Mouse (Mus musculus): Measurements from ENCODE around the gene Defb28. TPM values are rescaled to one million over a fixed set of nuclear protein-coding genes. Genes with fewer than 3 reads are reported as not detected.

Defb28 gene
- polyA plus RNA-seq (2014; fragmentation: Nextera tagmentation; extraction: Ambion mirVana) = not detected in 2 replicates

DNA sequence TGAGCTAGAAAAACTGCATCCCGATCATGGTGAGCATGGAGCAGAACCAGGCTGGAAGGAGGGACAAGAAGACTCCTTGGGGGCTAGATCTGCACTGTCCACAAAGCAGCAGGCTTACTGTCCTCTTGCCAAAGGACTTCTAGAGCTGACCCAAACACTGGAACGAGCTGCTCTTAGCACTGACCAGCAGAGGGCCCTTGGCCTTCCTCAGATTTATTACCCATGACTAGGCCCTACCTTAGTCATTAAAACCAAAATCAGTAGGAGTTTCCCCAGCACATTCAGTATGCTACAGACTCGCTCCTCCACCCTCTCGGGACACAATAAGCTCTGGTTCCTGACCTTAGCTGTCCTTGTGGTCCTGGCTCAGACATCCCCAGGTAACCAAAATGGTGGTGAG, at the start of gene Defb28:
TSS of gene Defb28 (plus strand) at position 275 of the 400 bp plus-strand sequence.
- no peak within 1 kb of the TSS for H3K27ac ChIP-seq (replicated peaks in 1 of 2; ENCODE audit: control insufficient read depth in 1 of 2, insufficient read depth in 1 of 2, low read depth in 2 of 2, low read length in 2 of 2)
- no peak within 1 kb of the TSS for H3K4me2 ChIP-seq (ENCODE audit: low read length)
- no peak within 1 kb of the TSS for H3K9ac ChIP-seq (ENCODE audit: low read length)
- H3K4me1 ChIP-seq (ENCODE audit: control insufficient read depth in 2 of 2, insufficient read depth in 2 of 2, low read length in 2 of 2) = no peaks in the 10 kb centered on the region
- H3K4me3 ChIP-seq (ENCODE audit: control insufficient read depth in 1 of 2, insufficient read depth in 1 of 2, low read depth in 1 of 2, low read length in 2 of 2) = no peak within 1 kb of the TSS
- WGBS = 68% methylated on average over 4 of the region's 4 CpGs
- no peaks in the 10 kb centered on the region for H3K27me3 ChIP-seq (ENCODE audit: control insufficient read depth, insufficient read depth, low read length)
- H3K36me3 ChIP-seq (ENCODE audit: control insufficient read depth, insufficient read depth, low read length) = no peaks in the 10 kb centered on the region
- ATAC-seq (ENCODE audit: insufficient number of reproducible peaks, insufficient read depth, low FRiP score, low read depth) = no peak
- H3K9me3 ChIP-seq (ENCODE audit: control insufficient read depth, low read length) = no peaks in the 10 kb centered on the region

DNA sequence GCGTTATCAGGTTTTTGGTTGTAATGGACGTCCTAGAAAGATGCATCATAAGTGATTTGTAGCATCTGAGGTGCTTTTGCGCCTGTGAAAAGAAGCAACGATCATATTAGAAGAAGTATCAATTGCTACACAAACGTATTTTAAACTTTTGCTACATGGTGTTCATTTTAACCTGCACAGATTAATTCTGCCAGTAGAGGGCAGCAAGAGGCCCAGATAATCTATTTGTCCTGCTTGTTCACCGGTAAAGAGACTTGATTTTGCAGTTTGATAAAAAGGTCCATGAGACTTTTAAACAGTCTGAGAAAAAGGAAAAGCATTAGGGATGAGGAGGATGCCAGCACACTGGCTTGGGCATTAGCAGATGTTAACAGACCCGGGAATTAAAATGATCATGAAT, 47.1 kb upstream of the Defb28 start:
- no peak for ATAC-seq (ENCODE audit: insufficient number of reproducible peaks, insufficient read depth, low FRiP score, low read depth)
- Histone ChIP-seq H3K36me3 (ENCODE audit: control insufficient read depth, insufficient read depth, low read length) (no peaks in the 10 kb centered on the region), H3K27ac (replicated peaks in 1 of 2; ENCODE audit: control insufficient read depth in 1 of 2, insufficient read depth in 1 of 2, low read depth in 2 of 2, low read length in 2 of 2) (no peak overlapping the region), H3K4me2 (ENCODE audit: low read length) (no peak overlapping the region), H3K27me3 (ENCODE audit: control insufficient read depth, insufficient read depth, low read length) (no peaks in the 10 kb centered on the region), H3K4me3 (ENCODE audit: control insufficient read depth in 1 of 2, insufficient read depth in 1 of 2, low read depth in 1 of 2, low read length in 2 of 2) (no peak overlapping the region), H3K9me3 (ENCODE audit: control insufficient read depth, low read length) (no peaks in the 10 kb centered on the region), H3K9ac (ENCODE audit: low read length) (no peak overlapping the region), H3K4me1 (ENCODE audit: control insufficient read depth in 2 of 2, insufficient read depth in 2 of 2, low read length in 2 of 2) (no peaks in the 10 kb centered on the region)
- 33% methylated on average over 7 of the region's 7 CpGs for WGBS

GRCm38 (mm10) chr2:152472434-152472833, 45.6 kb upstream of the Defb28 start:
- Histone ChIP-seq H3K36me3 (ENCODE audit: control insufficient read depth, insufficient read depth, low read length) (no peaks in the 10 kb centered on the region), H3K27me3 (ENCODE audit: control insufficient read depth, insufficient read depth, low read length) (no peaks in the 10 kb centered on the region), H3K4me2 (ENCODE audit: low read length) (no peak overlapping the region), H3K9me3 (ENCODE audit: control insufficient read depth, low read length) (no peaks in the 10 kb centered on the region), H3K4me1 (ENCODE audit: control insufficient read depth in 2 of 2, insufficient read depth in 2 of 2, low read length in 2 of 2) (no peaks in the 10 kb centered on the region), H3K27ac (replicated peaks in 1 of 2; ENCODE audit: control insufficient read depth in 1 of 2, insufficient read depth in 1 of 2, low read depth in 2 of 2, low read length in 2 of 2) (no peak overlapping the region), H3K4me3 (ENCODE audit: control insufficient read depth in 1 of 2, insufficient read depth in 1 of 2, low read depth in 1 of 2, low read length in 2 of 2) (no peak overlapping the region), H3K9ac (ENCODE audit: low read length) (no peak overlapping the region)
- ATAC-seq (ENCODE audit: insufficient number of reproducible peaks, insufficient read depth, low FRiP score, low read depth) = no peak
- 10% methylated on average over 3 of the region's 3 CpGs for WGBS

- WGBS = 60% methylated on average over 2 of the region's 2 CpGs
- Histone ChIP-seq H3K4me1 (ENCODE audit: control insufficient read depth in 2 of 2, insufficient read depth in 2 of 2, low read length in 2 of 2) (no peaks in the 10 kb centered on the region), H3K4me3 (ENCODE audit: control insufficient read depth in 1 of 2, insufficient read depth in 1 of 2, low read depth in 1 of 2, low read length in 2 of 2) (no peak within 1 kb of the TSS), H3K9me3 (ENCODE audit: control insufficient read depth, low read length) (no peaks in the 10 kb centered on the region), H3K27me3 (ENCODE audit: control insufficient read depth, insufficient read depth, low read length) (no peaks in the 10 kb centered on the region), H3K27ac (replicated peaks in 1 of 2; ENCODE audit: control insufficient read depth in 1 of 2, insufficient read depth in 1 of 2, low read depth in 2 of 2, low read length in 2 of 2) (no peak within 1 kb of the TSS), H3K4me2 (ENCODE audit: low read length) (no peak within 1 kb of the TSS), H3K9ac (ENCODE audit: low read length) (no peak within 1 kb of the TSS), H3K36me3 (ENCODE audit: control insufficient read depth, insufficient read depth, low read length) (no peaks in the 10 kb centered on the region)
- no peak for ATAC-seq (ENCODE audit: insufficient number of reproducible peaks, insufficient read depth, low FRiP score, low read depth)
These were observed 41.3 kb upstream of the Defb28 start, which contains the start of gene Defb20 for GRCm38 (mm10) chr2:152476763-152477162. Gene Defb20, plus strand, starts transcription at chr2:152477063.

GRCm38 (mm10) chr2:152480881-152481280, 37.2 kb upstream of the Defb28 start:
- H3K27ac ChIP-seq (replicated peaks in 1 of 2; ENCODE audit: control insufficient read depth in 1 of 2, insufficient read depth in 1 of 2, low read depth in 2 of 2, low read length in 2 of 2) = no peak overlapping the region
- no peaks in the 10 kb centered on the region; a peak in 1 of 4 replicates for H3K4me1 ChIP-seq (ENCODE audit: control insufficient read depth in 2 of 2, insufficient read depth in 2 of 2, low read length in 2 of 2)
- H3K4me2 ChIP-seq (ENCODE audit: low read length) = no peak overlapping the region
- no peaks in the 10 kb centered on the region for H3K36me3 ChIP-seq (ENCODE audit: control insufficient read depth, insufficient read depth, low read length)
- H3K27me3 ChIP-seq (ENCODE audit: control insufficient read depth, insufficient read depth, low read length) = no peaks in the 10 kb centered on the region
- no peak overlapping the region for H3K9ac ChIP-seq (ENCODE audit: low read length)
- H3K4me3 ChIP-seq (ENCODE audit: control insufficient read depth in 1 of 2, insufficient read depth in 1 of 2, low read depth in 1 of 2, low read length in 2 of 2) = no peak overlapping the region
- H3K9me3 ChIP-seq (ENCODE audit: control insufficient read depth, low read length) = no peaks in the 10 kb centered on the region
- 74% methylated on average over 3 of the region's 3 CpGs for WGBS
- no peak for ATAC-seq (ENCODE audit: insufficient number of reproducible peaks, insufficient read depth, low FRiP score, low read depth)

DNA sequence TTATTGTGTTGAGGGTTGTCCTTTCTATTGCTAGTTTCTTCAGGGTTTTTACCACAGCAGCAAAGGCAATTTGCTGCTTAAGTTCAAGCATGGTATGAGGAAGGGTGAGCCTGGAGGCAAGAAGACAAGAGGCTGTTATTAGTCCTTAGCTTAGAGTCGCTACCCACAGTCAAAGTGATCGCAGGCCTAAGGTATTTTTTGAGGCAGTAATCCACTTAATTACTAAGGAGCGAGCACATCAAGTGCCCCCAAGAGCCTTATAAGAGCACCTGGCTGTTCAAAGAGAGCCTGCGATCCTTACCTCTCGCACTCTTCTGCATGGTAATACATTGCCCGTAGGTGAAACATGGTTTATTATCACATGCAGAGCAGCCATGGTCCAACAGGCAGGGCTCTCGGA, 36.3 kb upstream of the Defb28 start:
- ATAC-seq (ENCODE audit: insufficient number of reproducible peaks, insufficient read depth, low FRiP score, low read depth) = no peak

DNA sequence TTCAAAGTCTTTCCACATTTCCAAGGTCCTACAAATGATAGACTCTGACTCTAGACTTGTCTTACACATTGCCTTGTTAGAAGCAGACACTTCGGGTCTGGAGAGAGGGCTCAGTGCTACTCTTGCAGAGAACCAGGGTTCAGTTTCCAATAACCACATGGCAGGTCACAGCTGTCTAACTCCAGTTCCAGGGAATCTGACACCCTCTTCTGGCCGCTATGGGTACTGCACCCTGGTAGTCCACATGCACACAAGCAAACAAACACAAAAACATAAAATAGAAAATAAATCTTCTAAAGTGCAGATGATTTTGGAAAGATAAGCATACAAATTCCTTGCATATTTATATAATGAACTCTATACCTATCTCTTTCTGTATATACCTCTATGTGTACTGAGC, 31.0 kb upstream of the Defb28 start:
- H3K9me3 ChIP-seq (ENCODE audit: control insufficient read depth, low read length) = no peaks in the 10 kb centered on the region
- 65% methylated on average over 2 of the region's 2 CpGs for WGBS
- H3K36me3 ChIP-seq (ENCODE audit: control insufficient read depth, insufficient read depth, low read length) = no peaks in the 10 kb centered on the region
- H3K4me2 ChIP-seq (ENCODE audit: low read length) = no peak overlapping the region
- no peak for ATAC-seq (ENCODE audit: insufficient number of reproducible peaks, insufficient read depth, low FRiP score, low read depth)
- no peaks in the 10 kb centered on the region for H3K27me3 ChIP-seq (ENCODE audit: control insufficient read depth, insufficient read depth, low read length)
- H3K4me3 ChIP-seq (ENCODE audit: control insufficient read depth in 1 of 2, insufficient read depth in 1 of 2, low read depth in 1 of 2, low read length in 2 of 2) = no peak overlapping the region
- H3K4me1 ChIP-seq (ENCODE audit: control insufficient read depth in 2 of 2, insufficient read depth in 2 of 2, low read length in 2 of 2) = no peaks in the 10 kb centered on the region; a peak in 1 of 4 replicates
- no peak overlapping the region for H3K9ac ChIP-seq (ENCODE audit: low read length)
- H3K27ac ChIP-seq (replicated peaks in 1 of 2; ENCODE audit: control insufficient read depth in 1 of 2, insufficient read depth in 1 of 2, low read depth in 2 of 2, low read length in 2 of 2) = no peak overlapping the region

More for the DNA sequence above, 36.3 kb upstream of the Defb28 start:
- Histone ChIP-seq H3K4me1 (ENCODE audit: control insufficient read depth in 2 of 2, insufficient read depth in 2 of 2, low read length in 2 of 2) (no peaks in the 10 kb centered on the region; a peak in 1 of 4 replicates), H3K27ac (replicated peaks in 1 of 2; ENCODE audit: control insufficient read depth in 1 of 2, insufficient read depth in 1 of 2, low read depth in 2 of 2, low read length in 2 of 2) (no peak overlapping the region), H3K4me3 (ENCODE audit: control insufficient read depth in 1 of 2, insufficient read depth in 1 of 2, low read depth in 1 of 2, low read length in 2 of 2) (no peak overlapping the region), H3K9me3 (ENCODE audit: control insufficient read depth, low read length) (no peaks in the 10 kb centered on the region), H3K4me2 (ENCODE audit: low read length) (no peak overlapping the region), H3K9ac (ENCODE audit: low read length) (no peak overlapping the region), H3K36me3 (ENCODE audit: control insufficient read depth, insufficient read depth, low read length) (no peaks in the 10 kb centered on the region), H3K27me3 (ENCODE audit: control insufficient read depth, insufficient read depth, low read length) (no peaks in the 10 kb centered on the region)
- 86% methylated on average over 7 of the region's 7 CpGs for WGBS

DNA sequence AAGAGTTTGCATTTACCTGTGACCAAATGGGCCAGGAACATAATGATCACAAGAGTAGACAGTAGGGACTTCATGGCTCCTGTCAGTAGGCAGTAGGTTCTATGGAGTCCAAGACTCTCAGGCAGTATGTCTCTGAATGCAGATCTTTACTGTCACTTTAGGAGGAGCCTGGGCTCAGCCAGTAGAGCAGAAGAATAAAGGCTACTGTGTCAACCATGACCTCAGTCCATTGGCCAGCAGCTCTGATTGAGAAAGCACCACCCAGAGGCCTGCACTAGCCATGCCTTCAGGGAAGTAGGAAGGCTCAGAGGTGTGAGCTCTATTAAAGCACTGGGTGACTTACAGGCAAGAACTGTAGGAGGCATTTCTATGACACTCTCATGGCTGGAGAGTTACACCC, 28.0 kb upstream of the Defb28 start, which contains the start of gene Defb22:
TSS of gene Defb22 (minus strand) at position 101 of the 400 bp plus-strand sequence.
- no peaks in the 10 kb centered on the region for H3K36me3 ChIP-seq (ENCODE audit: control insufficient read depth, insufficient read depth, low read length)
- H3K4me3 ChIP-seq (ENCODE audit: control insufficient read depth in 1 of 2, insufficient read depth in 1 of 2, low read depth in 1 of 2, low read length in 2 of 2) = no peak within 1 kb of the TSS
- no peak within 1 kb of the TSS for H3K9ac ChIP-seq (ENCODE audit: low read length)
- no peaks in the 10 kb centered on the region for H3K9me3 ChIP-seq (ENCODE audit: control insufficient read depth, low read length)
- H3K4me1 ChIP-seq (ENCODE audit: control insufficient read depth in 2 of 2, insufficient read depth in 2 of 2, low read length in 2 of 2) = no peaks in the 10 kb centered on the region; a peak in 1 of 4 replicates
- H3K4me2 ChIP-seq (ENCODE audit: low read length) = no peak within 1 kb of the TSS
- no peak within 1 kb of the TSS for H3K27ac ChIP-seq (replicated peaks in 1 of 2; ENCODE audit: control insufficient read depth in 1 of 2, insufficient read depth in 1 of 2, low read depth in 2 of 2, low read length in 2 of 2)
- no peaks in the 10 kb centered on the region for H3K27me3 ChIP-seq (ENCODE audit: control insufficient read depth, insufficient read depth, low read length)
- ATAC-seq (ENCODE audit: insufficient number of reproducible peaks, insufficient read depth, low FRiP score, low read depth) = no peak
